Mouse (Mus musculus): ENCODE data around the gene Tmem260. TPM values are rescaled to one million over a fixed set of nuclear protein-coding genes. Genes with fewer than 3 reads are reported as not detected.

Gene Tmem260
- polyA plus RNA-seq, 1 experiment from 2014 or later, result 26.4 TPM

- H3K9me3 ChIP-seq (ENCODE audit: control insufficient read depth, low read length), result no peaks in the 10 kb centered on the region
- no peak overlapping the region for H3K4me3 ChIP-seq (ENCODE audit: low read depth, low read length)
- 69% methylated on average over 8 of the region's 8 CpGs for WGBS
- H3K27me3 ChIP-seq (ENCODE audit: control insufficient read depth, insufficient read depth, low read length), result peaks cover 11% of the 10 kb centered on the region
- peaks cover 12% of the 10 kb centered on the region; the same call in 1 of the 2 replicates for H3K4me1 ChIP-seq (replicated peaks; ENCODE audit: control insufficient read depth, insufficient read depth, low read length)
- ATAC-seq (replicated peaks; ENCODE audit: low FRiP score), result no peak
- H3K9ac ChIP-seq (ENCODE audit: low read length), result no peak overlapping the region
- H3K27ac ChIP-seq (ENCODE audit: low read depth, low read length), result no peak overlapping the region
- H3K4me2 ChIP-seq (ENCODE audit: low read depth, low read length, severe bottlenecking), result no peak overlapping the region
- DNase-seq (ENCODE audit: low spot score), result no peak
- H3K36me3 ChIP-seq (ENCODE audit: control insufficient read depth, insufficient read depth, low read length), result no peaks in the 10 kb centered on the region
Observed at GRCm38 (mm10) chr14:48515538-48515937, 69.6 kb downstream of the Tmem260 start.

DNA sequence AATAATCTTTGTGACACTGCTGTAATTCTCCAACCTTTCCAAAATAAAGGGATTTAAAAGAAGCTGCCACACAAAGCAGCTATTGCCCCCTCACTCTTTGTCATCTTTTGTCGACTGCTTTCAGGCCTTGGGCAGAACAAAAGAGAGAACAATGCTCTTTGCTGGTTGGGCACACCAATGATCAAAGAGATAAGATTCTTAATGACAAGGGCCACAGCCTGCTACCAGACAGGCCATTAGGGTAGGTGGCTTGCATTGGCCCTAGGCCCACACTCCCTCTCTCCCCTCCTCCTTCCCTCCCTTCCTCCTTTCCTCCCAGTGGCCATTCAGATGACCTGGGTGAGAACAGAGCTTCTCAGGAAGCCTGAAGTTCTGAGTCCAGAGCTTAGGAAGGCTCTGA is 77.4 kb downstream of the Tmem260 start:
- ATAC-seq (replicated peaks; ENCODE audit: low FRiP score), result no peak
- no peaks in the 10 kb centered on the region for H3K36me3 ChIP-seq (ENCODE audit: control insufficient read depth, insufficient read depth, low read length)
- no peak overlapping the region for H3K4me3 ChIP-seq (ENCODE audit: low read depth, low read length)
- no peak overlapping the region for H3K27ac ChIP-seq (ENCODE audit: low read depth, low read length)
- H3K9ac ChIP-seq (ENCODE audit: low read length), result no peak overlapping the region
- H3K9me3 ChIP-seq (ENCODE audit: control insufficient read depth, low read length), result no peaks in the 10 kb centered on the region
- 5% methylated on average over 1 of the region's 1 CpGs for WGBS
- H3K4me1 ChIP-seq (replicated peaks; ENCODE audit: control insufficient read depth, insufficient read depth, low read length), result no peaks in the 10 kb centered on the region
- no peak for DNase-seq (ENCODE audit: low spot score)
- H3K4me2 ChIP-seq (ENCODE audit: low read depth, low read length, severe bottlenecking), result no peak overlapping the region
- peaks cover 5% of the 10 kb centered on the region; the same call in 1 of the 2 replicates for H3K27me3 ChIP-seq (ENCODE audit: control insufficient read depth, insufficient read depth, low read length)

- H3K36me3 ChIP-seq (ENCODE audit: control insufficient read depth, insufficient read depth, low read length), result no peaks in the 10 kb centered on the region
- H3K4me2 ChIP-seq (ENCODE audit: low read depth, low read length, severe bottlenecking), result no peak overlapping the region
- H3K4me3 ChIP-seq (ENCODE audit: low read depth, low read length), result no peak overlapping the region
- no peak overlapping the region for H3K27ac ChIP-seq (ENCODE audit: low read depth, low read length)
- no peak overlapping the region for H3K9ac ChIP-seq (ENCODE audit: low read length)
- WGBS, result 50% methylated on average over 9 of the region's 9 CpGs
- H3K4me1 ChIP-seq (replicated peaks; ENCODE audit: control insufficient read depth, insufficient read depth, low read length), result no peaks in the 10 kb centered on the region
- ATAC-seq (replicated peaks; ENCODE audit: low FRiP score) (no peak), DNase-seq (ENCODE audit: low spot score) (peak; percentile 69)
- H3K27me3 ChIP-seq (ENCODE audit: control insufficient read depth, insufficient read depth, low read length), result peaks cover 5% of the 10 kb centered on the region; the same call in 1 of the 2 replicates
- no peaks in the 10 kb centered on the region for H3K9me3 ChIP-seq (ENCODE audit: control insufficient read depth, low read length)
Observed at GRCm38 (mm10) chr14:48524135-48524534, 78.2 kb downstream of the Tmem260 start.

- no peaks in the 10 kb centered on the region for H3K9me3 ChIP-seq (ENCODE audit: control insufficient read depth, low read length)
- 79% methylated on average over 6 of the region's 6 CpGs for WGBS
- ATAC-seq (replicated peaks; ENCODE audit: low FRiP score), result no peak
Observed at GRCm38 (mm10) chr14:48525055-48525454, 79.1 kb downstream of the Tmem260 start.

GRCm38 (mm10) chr14:48530629-48531028 is 84.7 kb downstream of the Tmem260 start:
- H3K27me3 ChIP-seq (ENCODE audit: control insufficient read depth, insufficient read depth, low read length), result no peaks in the 10 kb centered on the region; the same call in 1 of the 2 replicates
- WGBS, result 76% methylated on average over 10 of the region's 10 CpGs
- no peak overlapping the region for H3K27ac ChIP-seq (ENCODE audit: low read depth, low read length)
- no peak overlapping the region for H3K9ac ChIP-seq (ENCODE audit: low read length)
- DNase-seq (ENCODE audit: low spot score) (peak; percentile 32), ATAC-seq (replicated peaks; ENCODE audit: low FRiP score) (no peak)
- no peaks in the 10 kb centered on the region for H3K4me1 ChIP-seq (replicated peaks; ENCODE audit: control insufficient read depth, insufficient read depth, low read length)
- no peaks in the 10 kb centered on the region for H3K36me3 ChIP-seq (ENCODE audit: control insufficient read depth, insufficient read depth, low read length)
- H3K4me3 ChIP-seq (ENCODE audit: low read depth, low read length), result no peak overlapping the region
- H3K4me2 ChIP-seq (ENCODE audit: low read depth, low read length, severe bottlenecking), result no peak overlapping the region
- H3K9me3 ChIP-seq (ENCODE audit: control insufficient read depth, low read length), result no peaks in the 10 kb centered on the region

More at GRCm38 (mm10) chr14:48525055-48525454, 79.1 kb downstream of the Tmem260 start:
- H3K9ac ChIP-seq (ENCODE audit: low read length), result no peak overlapping the region
- H3K27ac ChIP-seq (ENCODE audit: low read depth, low read length), result no peak overlapping the region
- H3K27me3 ChIP-seq (ENCODE audit: control insufficient read depth, insufficient read depth, low read length), result peaks cover 5% of the 10 kb centered on the region; the same call in 1 of the 2 replicates
- H3K36me3 ChIP-seq (ENCODE audit: control insufficient read depth, insufficient read depth, low read length), result no peaks in the 10 kb centered on the region
- H3K4me1 ChIP-seq (replicated peaks; ENCODE audit: control insufficient read depth, insufficient read depth, low read length), result no peaks in the 10 kb centered on the region
- H3K4me2 ChIP-seq (ENCODE audit: low read depth, low read length, severe bottlenecking), result no peak overlapping the region
- no peak overlapping the region for H3K4me3 ChIP-seq (ENCODE audit: low read depth, low read length)
- DNase-seq (ENCODE audit: low spot score), result no peak

DNA sequence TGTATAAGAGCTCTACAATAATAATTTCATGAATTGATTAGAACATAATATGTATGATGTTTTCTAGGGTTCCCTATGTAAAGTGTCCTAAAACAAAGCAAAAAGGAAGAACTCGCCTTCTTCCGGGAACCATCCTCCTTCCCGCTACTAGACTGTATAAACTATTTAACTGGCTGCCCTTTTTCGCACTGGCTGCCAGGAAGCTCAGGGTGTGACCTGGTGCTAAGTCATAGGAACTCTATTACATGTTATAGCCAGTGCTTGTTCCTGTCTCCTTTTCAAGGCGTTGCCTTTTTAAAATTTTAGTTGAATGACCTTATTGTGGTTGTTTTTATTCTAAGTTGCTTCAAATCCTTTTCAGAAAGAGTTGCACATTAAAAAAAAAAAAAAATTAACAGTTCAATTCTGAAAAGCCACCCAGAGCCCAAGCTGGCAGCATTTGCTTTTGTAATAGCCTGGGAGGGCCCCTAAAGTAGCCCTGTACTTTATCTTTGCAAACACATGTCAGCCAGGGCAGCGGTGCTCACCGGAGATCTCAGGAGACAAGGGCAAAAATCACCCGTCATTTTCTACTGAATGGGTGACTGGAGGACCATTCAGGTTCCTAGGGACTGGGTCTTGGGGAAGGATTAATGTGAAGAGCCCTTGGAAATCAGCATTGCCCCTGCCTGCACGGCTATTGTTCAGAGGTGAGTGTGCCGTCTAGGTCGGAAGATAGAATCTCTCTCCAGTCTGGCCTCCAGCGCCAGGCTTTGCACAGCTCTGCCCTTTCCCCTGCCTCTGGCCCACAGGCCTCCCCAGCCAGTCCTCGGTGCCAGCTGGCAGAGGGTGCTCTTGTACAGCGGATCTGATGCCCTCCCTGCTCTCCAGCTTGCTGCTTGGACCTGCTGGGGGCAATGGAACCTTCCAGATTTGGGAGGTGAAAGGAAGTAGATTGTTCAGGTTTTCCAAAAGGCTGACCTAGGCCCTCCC is 92.2 kb downstream of the Tmem260 start:
- Histone ChIP-seq H3K9ac (ENCODE audit: low read length) (no peak overlapping the region), H3K36me3 (ENCODE audit: control insufficient read depth, insufficient read depth, low read length) (no peaks in the 10 kb centered on the region), H3K4me3 (ENCODE audit: low read depth, low read length) (no peak overlapping the region), H3K4me1 (replicated peaks; ENCODE audit: control insufficient read depth, insufficient read depth, low read length) (peaks cover 10% of the 10 kb centered on the region), H3K27ac (ENCODE audit: low read depth, low read length) (peak overlapping the region; percentile 26; the same call in 1 of the 2 replicates), H3K9me3 (ENCODE audit: control insufficient read depth, low read length) (no peaks in the 10 kb centered on the region), H3K4me2 (ENCODE audit: low read depth, low read length, severe bottlenecking) (no peak overlapping the region; the same call in 1 of the 2 replicates), H3K27me3 (ENCODE audit: control insufficient read depth, insufficient read depth, low read length) (peaks cover 22% of the 10 kb centered on the region)
- DNase-seq (ENCODE audit: low spot score) (no peak), ATAC-seq (replicated peaks; ENCODE audit: low FRiP score) (peak; percentile 55; the same call in 1 of the 2 replicates)
- WGBS, result 44% methylated on average over 14 of the region's 14 CpGs

- Histone ChIP-seq H3K36me3 (ENCODE audit: control insufficient read depth, insufficient read depth, low read length) (no peaks in the 10 kb centered on the region), H3K27ac (ENCODE audit: low read depth, low read length) (no peak overlapping the region), H3K9ac (ENCODE audit: low read length) (no peak overlapping the region), H3K4me2 (ENCODE audit: low read depth, low read length, severe bottlenecking) (no peak overlapping the region), H3K4me3 (ENCODE audit: low read depth, low read length) (no peak overlapping the region), H3K9me3 (ENCODE audit: control insufficient read depth, low read length) (no peaks in the 10 kb centered on the region), H3K27me3 (ENCODE audit: control insufficient read depth, insufficient read depth, low read length) (peaks cover 13% of the 10 kb centered on the region), H3K4me1 (replicated peaks; ENCODE audit: control insufficient read depth, insufficient read depth, low read length) (peaks cover 1% of the 10 kb centered on the region; the same call in 1 of the 2 replicates)
- ATAC-seq (replicated peaks; ENCODE audit: low FRiP score) (no peak), DNase-seq (ENCODE audit: low spot score) (no peak)
- WGBS, result 70% methylated on average over 10 of the region's 10 CpGs
Observed at GRCm38 (mm10) chr14:48545166-48545565, 99.2 kb downstream of the Tmem260 start.

DNA sequence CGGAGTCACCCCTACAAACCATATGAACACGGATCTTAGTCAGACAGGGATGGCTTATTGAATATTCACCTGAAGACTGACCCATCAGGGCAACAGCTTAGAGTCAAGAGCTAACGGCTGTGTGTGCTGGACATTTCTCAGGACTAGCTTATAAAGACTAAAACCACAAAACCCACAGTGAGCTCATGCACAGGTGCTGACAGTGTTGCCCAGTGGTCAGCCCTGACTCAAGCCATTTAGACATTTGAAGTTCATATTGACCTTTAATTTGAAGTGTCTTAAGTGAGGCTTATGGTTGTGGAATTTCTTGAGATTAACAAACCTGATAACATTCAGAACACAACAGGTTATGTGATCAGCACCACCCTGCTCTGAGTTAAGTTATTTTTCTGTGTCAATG is 100.1 kb downstream of the Tmem260 start:
- no peak overlapping the region for H3K27ac ChIP-seq (ENCODE audit: low read depth, low read length)
- no peak overlapping the region for H3K4me3 ChIP-seq (ENCODE audit: low read depth, low read length)
- no peak overlapping the region for H3K4me2 ChIP-seq (ENCODE audit: low read depth, low read length, severe bottlenecking)
- H3K9me3 ChIP-seq (ENCODE audit: control insufficient read depth, low read length), result no peaks in the 10 kb centered on the region
- no peak overlapping the region for H3K9ac ChIP-seq (ENCODE audit: low read length)
- no peaks in the 10 kb centered on the region for H3K4me1 ChIP-seq (replicated peaks; ENCODE audit: control insufficient read depth, insufficient read depth, low read length)
- WGBS, result 89% methylated on average over 3 of the region's 3 CpGs
- no peaks in the 10 kb centered on the region for H3K36me3 ChIP-seq (ENCODE audit: control insufficient read depth, insufficient read depth, low read length)
- no peak for ATAC-seq (replicated peaks; ENCODE audit: low FRiP score)
- no peak for DNase-seq (ENCODE audit: low spot score)
- peaks cover 7% of the 10 kb centered on the region for H3K27me3 ChIP-seq (ENCODE audit: control insufficient read depth, insufficient read depth, low read length)
